Mouse (Mus musculus) gonadal fat pad, adult 2 months (tissue): ENCODE data around the gene Gm14597. TPM values are rescaled to one million over a fixed set of nuclear protein-coding genes. Genes with fewer than 3 reads are reported as not detected.
"Not testable (repeated sequence)": the region's sequence is repeated elsewhere in the genome, so short reads cannot be mapped to it uniquely, and the experiment has no call there.

Experiments used
- DNase-seq: peaks from one replicate; pipeline ENCODE4 v3.0.0-alpha.2; 2012; ENCODE audit warnings: low read depth
- polyA plus RNA-seq: library from polyadenylated mRNA; depleted of rRNA; stranded (reverse); fragments of >200 nt; gene quantifications from 2 replicates; pipeline ENCODE4 v1.2.3, GENCODE M21; 2012; rRNA removed

The Gm14597 gene
- not detected in 2 replicates for polyA plus RNA-seq

GRCm38 (mm10) chrX:53608879-53609278 lies at the start of gene Gm14597:
Gm14597 (minus strand) TSS chrX:53608979.
- not testable (repeated sequence) for DNase-seq

- DNase-seq: not testable (repeated sequence)
Measured at GRCm38 (mm10) chrX:53652917-53653316, 44.1 kb upstream of the Gm14597 start.

GRCm38 (mm10) chrX:53645885-53646284 lies 37.1 kb upstream of the Gm14597 start:
- no peak for DNase-seq

- DNase-seq: peak; percentile 28
Measured at GRCm38 (mm10) chrX:53642980-53643961, 34.5 kb upstream of the Gm14597 start, which contains the start of gene Rtl8a. Rtl8a (minus strand) TSS chrX:53643682.

GRCm38 (mm10) chrX:53642604-53642979 lies 33.8 kb upstream of the Gm14597 start:
- DNase-seq: not testable (repeated sequence)

GRCm38 (mm10) chrX:53638107-53638506 lies 29.3 kb upstream of the Gm14597 start:
- not testable (repeated sequence) for DNase-seq

- not testable (repeated sequence) for DNase-seq
Measured at GRCm38 (mm10) chrX:53611395-53611794, 2.6 kb upstream of the Gm14597 start.

GRCm38 (mm10) chrX:53610571-53610970 lies 1.8 kb upstream of the Gm14597 start:
- DNase-seq: no peak

- no peak for DNase-seq
Measured at GRCm38 (mm10) chrX:53608122-53608813, 511 bp downstream of the Gm14597 start.

- no peak for DNase-seq
Measured at GRCm38 (mm10) chrX:53607242-53608121, 1.3 kb downstream of the Gm14597 start, which contains the start of gene Rtl8c. Rtl8c (plus strand) TSS chrX:53608032.

- DNase-seq: not testable (repeated sequence)
Measured at GRCm38 (mm10) chrX:53606176-53606575, 2.6 kb downstream of the Gm14597 start.

- not testable (repeated sequence) for DNase-seq
Measured at GRCm38 (mm10) chrX:53599993-53600392, 8.8 kb downstream of the Gm14597 start.

- DNase-seq: not testable (repeated sequence)
Measured at GRCm38 (mm10) chrX:53583404-53583803, 25.4 kb downstream of the Gm14597 start.

- DNase-seq: not testable (repeated sequence)
Measured at GRCm38 (mm10) chrX:53581407-53581806, 27.4 kb downstream of the Gm14597 start.

GRCm38 (mm10) chrX:53579311-53579710 lies 29.5 kb downstream of the Gm14597 start:
- DNase-seq: no peak

Other genes with a start within 250 kb of the Gm14597 start
- 13.0 and 21.1 TPM in 2 replicates for gene Mospd1, start 238.5 kb downstream of the Gm14597 start, polyA plus RNA-seq
- not detected in 2 replicates for gene Etd, start 174.1 kb downstream of the Gm14597 start, polyA plus RNA-seq
- gene Rtl8c, start 947 bp downstream of the Gm14597 start, polyA plus RNA-seq: 27.6 and 29.7 TPM in 2 replicates
- gene Rtl8a, start 34.7 kb upstream of the Gm14597 start, polyA plus RNA-seq: 107 and 154 TPM in 2 replicates
- 125 and 206 TPM in 2 replicates for gene Rtl8b, start 61.4 kb upstream of the Gm14597 start, polyA plus RNA-seq
- gene 4930502E18Rik, start 115.8 kb upstream of the Gm14597 start, polyA plus RNA-seq: not detected in 2 replicates
- not detected in 2 replicates for gene 1700013H16Rik, start 148.9 kb upstream of the Gm14597 start, polyA plus RNA-seq
- 0.06 TPM in 1 of 2 replicates, not detected in the other for gene Zfp36l3, start 167.4 kb upstream of the Gm14597 start, polyA plus RNA-seq
- gene Xlr, start 188.7 kb upstream of the Gm14597 start, polyA plus RNA-seq: 0.16 TPM in 1 of 2 replicates, not detected in the other